Mouse (Mus musculus) fat pad, adult 2 months (tissue): ENCODE measurements around the gene Sapcd2.

ENCODE experiments used
- DNase-seq: peaks from one replicate; pipeline ENCODE4 v3.0.0-alpha.2; 2011; ENCODE audit warnings: low read depth, low spot score; ENCODE audit errors: extremely low read depth

The Sapcd2 gene

DNA sequence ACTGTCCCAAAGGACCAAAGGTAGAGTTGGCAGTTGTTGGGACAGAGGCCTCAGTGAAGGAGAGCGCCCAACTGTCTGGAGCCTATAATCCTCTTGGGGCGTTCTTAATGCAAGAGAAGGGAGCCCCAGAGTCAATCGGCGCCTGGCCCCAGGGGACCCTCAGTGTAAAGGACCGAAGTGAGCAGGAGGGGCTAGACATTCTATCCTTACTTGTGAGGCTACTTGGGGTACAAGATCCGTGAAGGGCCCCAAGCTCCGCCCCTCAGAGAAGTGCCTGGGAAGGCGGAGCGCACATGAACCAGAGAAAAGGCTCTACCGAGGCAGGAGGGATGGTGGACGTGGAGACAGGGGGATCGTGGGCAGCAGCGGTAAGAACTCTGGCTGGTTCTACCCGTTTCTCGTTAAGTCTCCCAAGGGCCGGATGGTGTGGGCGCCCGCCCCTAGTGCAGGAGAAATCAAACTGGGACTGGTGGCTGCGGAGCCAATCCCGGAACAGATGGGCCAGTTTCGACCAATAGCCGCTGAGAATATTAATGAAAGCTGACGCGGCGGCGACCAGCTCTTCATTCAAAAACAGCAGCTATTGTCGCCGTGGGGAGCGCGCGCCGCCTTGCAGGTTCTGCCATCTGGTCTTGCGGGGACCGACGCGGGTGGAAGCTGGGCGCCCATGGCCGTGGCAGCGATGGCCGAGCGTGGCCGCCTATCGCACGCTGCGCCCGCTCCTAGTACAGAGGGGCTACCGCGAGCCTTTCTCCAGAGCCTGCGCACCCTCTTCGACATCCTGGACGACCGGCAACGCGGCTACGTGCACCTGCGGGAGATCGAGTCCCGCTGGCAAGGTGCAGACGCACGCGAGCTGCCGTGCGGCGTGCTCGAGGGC is at the start of gene Sapcd2:
TSS of gene Sapcd2 (plus strand) at position 558 of the 880 bp plus-strand sequence.
- no peak for DNase-seq

DNA sequence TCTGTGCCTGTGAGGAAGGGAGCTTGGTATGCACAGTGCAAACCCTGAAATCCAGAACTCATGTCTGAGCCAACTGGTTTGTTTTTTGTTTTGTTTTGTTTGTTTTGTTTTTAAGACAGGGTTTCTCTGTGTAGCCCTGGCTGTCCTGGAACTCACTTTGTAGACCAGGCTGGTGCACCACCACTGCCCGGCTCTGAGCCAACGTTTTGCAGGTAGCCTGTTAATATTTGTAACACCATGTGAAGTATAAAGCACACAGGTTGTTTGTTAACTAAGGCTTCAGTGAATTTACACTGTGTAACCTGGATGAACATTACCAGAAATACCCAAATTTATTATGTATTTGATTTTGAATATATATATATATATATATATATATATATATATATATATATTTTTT is 46.1 kb upstream of the Sapcd2 start:
- no peak for DNase-seq

DNA sequence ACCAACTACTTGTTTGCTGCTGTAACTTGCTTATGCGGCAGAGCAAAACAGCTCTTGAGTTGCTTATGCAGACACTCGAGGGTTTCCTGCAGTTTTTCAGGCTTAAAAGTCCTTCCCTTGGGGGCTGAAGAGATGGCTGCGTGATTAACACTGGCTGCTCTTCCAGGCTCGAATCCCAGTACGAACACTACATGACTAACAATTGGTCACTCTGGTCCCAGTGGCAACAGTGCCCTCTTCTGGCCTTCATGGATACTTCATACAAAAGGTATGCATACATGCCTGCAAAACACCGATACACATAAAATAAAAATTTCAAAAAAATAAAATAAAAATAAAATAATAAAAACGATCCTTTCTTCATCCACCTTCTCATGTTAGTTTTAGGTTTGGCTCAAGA is 43.7 kb upstream of the Sapcd2 start:
- no peak for DNase-seq

DNA sequence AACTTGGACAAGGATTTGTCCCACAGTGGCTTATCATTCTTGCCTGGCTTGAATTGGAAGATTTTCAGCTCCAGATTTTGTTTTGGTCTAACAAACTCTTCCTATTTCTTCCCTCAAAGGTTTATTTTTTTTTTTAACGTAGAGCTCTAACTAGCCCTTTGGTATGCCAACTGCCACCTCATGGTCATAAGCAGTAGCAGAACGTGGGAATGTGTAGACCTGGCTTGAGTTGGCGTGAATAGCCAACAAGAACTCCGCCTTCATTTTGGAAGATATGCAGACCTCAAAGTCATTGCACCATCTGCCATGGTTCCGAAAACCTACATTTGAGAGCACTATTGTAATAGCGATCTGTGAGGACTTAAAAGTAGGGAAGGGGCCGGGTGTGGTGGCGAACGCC is 40.7 kb upstream of the Sapcd2 start:
- DNase-seq, result no peak

DNA sequence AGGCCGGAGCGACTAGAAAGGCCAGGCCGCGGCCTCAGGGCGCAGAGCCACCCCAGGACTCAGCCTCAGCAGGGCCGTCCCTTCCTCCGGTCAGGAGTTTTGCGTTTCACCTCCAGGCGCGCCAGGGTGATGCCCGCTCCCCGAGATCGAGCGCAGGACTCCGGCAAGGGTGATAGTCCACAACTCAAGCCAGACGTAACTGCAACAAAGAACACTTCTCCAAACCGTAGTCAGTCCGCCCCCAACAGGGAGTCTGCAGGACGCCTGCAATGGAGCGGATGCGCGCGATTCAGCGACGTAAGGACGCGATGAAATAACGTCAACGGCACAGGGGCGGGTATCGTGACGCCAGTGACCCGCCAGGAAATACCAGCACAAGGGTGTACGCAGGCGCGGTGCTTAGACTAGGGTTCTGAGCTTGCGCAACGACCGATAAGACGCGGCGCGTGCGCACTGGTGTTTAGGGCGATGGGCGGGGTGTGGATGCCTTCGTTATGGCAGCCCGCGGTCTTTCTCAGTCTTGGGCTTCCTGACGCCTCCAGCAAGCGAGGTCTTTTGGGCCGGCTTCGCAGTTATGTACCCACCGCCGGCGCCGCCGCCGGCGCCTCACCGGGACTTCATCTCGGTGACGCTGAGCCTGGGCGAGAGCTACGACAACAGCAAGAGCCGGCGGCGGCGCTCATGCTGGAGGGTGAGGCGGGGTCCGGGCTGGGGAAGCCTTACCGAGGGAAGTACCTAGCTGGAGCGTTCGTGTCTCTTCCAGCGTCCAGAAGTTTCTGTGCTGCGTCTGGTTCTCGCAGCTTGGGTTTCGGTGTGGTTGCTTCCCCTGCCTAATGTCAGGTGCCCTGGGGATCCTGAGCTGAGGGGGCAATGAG is 39.6 kb upstream of the Sapcd2 start, which contains the start of gene Man1b1:
TSS of gene Man1b1 (plus strand) at position 53 of the 875 bp plus-strand sequence.
- DNase-seq, result peak; percentile 82

DNA sequence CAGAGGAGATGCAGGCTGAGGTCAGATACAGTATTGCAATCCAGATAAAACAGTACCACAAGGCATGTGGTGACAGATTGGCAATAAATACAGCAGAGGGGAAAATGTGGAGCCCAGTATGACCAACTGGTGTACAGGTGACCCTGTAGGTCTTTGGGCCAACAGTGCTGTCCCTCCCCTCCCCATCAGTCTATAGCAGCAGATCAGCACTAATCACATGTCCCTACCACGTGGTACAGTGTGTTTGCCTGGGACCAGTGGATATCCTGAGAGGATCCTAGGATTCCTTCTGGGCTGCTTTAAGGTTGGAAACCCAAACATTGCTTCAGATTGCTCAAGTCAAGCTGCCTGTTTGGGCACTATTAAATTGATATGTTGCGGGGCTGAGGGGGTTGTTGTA is 38.6 kb upstream of the Sapcd2 start:
- no peak for DNase-seq

DNA sequence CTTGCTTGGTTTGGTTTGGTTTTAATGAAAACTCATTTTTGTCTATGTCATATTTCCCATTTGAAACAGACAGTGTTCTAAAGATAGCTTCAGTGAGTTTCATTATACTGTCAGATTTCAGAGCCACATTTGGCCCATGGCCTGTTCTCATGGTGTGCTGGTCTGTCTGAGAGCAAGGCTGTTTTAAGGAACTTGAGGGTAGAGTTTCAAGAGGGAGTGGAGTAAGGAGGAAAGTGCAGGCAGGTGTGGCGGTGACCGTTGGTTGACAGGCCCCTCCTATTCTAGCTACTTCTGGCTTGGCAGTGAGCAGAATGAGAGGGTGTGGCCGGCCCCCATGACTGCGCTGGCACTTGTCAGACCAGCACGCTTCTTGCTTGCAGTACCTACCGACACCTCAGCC is 33.8 kb upstream of the Sapcd2 start:
- no peak for DNase-seq

DNA sequence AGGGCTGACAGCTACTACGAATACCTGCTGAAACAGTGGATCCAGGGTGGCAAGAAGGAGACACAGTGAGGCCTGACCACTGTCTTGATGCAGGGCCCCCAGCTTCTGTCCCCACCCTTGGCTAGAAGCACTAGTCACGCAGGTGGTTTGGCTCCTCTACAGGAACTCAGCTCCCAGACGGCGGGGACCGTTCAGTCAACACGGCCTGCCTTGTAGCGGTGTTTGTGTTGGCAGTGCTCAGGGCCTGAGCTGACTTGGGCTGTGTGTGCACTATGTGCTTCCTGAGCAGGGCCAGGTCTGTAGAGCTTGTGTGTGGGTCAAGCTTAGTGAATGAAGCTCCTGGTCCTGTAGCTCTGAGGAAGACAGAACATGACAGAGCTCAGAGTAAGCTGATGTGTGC is 24.0 kb upstream of the Sapcd2 start:
- no peak for DNase-seq

DNA sequence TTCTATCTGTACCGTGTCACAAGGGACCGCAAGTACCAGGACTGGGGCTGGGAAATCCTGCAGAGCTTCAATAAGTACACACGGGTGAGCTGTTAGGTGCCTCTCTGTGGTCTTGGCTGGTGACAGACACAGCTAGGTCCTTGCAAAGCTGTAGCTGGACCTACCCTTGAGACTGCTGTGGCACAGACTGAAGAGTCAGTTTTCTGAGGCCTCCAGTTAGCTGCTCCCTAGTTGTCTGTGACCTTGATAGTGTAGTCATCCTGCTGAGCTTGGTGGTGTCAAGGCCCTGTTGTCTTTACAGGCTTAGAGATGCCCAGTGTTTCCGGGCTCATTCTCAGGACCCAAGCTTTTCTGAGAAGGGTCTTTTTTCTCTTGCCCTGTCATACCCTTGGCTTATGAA is 22.6 kb upstream of the Sapcd2 start:
- DNase-seq, result no peak

DNA sequence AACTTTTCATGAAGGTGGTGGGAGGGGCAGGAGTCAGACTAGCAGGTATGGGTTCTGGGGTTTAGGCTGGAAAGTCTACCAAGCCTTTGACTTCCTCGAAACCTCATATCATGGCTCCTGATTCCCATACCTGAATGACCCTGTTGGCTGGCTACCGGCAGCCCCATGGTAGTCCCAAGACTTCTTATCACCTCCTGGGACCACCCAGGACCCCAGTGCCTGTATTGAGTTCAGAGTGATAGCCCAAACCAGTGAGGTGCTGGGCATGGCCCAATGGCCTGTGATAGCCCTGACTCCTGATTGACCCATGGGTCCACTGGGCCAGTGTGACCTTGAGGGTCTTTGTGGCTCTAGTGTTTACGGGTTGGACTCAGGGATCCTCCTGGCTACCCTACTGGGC is 21.4 kb upstream of the Sapcd2 start:
- no peak for DNase-seq

DNA sequence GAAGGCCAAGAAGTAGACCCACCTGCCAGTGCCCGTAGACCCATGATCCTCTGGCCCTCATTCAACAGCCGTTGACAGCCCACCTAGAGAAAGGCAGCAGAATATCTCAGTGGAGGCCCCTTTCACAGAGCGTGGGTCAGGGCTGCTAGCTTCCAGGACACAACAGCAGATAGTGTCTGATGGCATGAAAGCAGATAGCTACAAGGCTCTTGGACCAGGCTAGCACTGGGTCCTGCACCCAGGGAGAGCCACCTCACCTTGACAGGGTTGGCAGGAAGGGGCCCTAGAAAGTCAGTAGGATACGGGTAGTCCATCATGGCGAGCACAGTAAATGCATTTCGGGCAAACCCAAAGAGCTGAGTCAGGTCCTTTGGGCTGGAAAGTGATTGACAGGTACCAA is 17.9 kb upstream of the Sapcd2 start:
- DNase-seq, result no peak

DNA sequence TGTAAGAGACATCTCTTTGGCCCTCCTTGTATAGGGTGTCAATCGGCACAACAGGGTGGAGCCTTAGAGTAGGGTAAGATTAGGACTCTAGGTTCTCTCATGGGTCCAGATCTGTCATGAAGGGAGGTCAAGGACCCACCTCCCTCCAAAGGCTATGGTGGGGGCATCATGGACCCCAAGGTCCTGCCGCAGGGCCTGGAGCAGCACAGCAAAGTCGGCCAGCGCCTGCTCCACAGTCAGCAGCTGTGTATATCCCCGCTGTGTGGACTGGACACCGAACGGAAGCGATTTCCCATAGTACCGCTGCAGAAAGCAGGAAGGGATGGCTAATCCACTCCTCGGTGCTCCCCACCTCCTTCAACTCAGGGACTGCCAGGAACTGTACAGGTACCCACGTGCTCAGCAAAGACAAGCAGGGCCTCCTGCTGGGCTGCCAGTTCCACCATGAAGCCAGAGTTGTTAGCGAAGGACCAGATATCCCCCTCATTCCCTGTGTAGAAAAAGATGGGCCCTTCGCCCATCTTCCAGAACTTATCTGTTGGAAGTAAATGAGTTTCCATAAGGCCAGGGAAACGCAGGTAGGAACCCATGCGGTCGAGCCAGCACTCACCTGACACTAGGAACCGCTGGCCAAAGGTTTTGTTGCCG is 16.6 kb upstream of the Sapcd2 start:
- no peak for DNase-seq

DNA sequence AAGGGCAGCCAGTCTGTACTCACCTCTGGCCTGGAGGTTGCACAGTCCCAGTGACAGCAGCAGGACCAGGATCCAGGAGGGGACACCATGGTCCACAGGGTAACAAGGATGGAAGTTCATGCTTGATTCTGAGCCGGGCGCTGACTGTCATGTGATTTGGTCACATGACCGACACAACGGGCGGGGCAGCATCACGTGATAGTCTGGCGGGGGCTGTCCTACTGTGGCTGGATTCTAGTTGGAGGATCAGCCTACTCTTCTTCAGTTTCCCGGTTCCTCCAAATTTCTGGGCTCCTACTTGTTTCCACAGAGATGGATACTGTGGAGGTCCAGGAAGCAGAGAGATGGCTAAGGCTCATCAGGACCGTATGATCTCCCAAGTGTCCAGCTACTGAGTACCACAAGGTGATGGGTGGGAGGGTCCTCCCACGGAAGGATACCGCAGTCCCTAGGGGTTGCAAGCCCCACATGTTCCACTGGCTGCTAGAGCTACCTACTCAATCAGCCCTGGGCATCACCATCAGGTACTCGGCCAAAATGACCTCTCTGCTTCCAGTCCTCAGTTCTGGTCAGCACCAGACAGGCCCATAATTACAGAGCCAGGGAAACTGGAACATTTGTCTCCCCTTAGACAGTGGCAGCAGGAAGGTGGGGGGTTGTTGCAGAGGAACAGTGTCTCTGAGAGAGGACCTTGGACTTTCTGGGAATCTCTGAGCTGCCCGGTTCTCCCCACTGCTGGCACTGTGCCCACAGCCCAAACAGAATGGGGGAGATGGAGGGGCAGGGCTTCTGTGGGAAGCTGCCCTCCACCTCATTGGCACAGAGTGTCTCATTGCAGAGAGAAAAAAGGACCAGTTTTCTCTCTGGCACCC is 15.7 kb upstream of the Sapcd2 start, which contains the start of gene Dpp7:
TSS of gene Dpp7 (minus strand) at position 152 of the 872 bp plus-strand sequence.
- no peak for DNase-seq

DNA sequence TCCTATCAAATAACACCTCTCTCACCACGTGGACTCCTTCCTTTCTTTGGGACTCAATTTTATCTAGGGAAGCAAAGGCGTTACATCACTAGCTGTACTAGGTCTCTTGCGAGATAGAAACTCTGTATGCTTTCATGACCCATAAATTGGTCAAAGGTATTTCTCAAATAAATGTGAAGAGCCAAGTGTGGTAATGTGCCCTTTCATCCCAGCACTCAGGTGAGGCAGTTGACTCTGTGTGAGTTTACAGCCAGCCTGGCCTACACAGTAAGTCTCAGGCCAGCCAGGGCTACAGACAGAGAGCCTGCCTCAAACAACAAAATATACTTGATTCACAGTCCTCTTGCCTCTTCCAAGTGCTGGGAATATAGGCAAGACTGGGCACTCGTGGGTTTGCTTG is 12.3 kb upstream of the Sapcd2 start:
- DNase-seq, result no peak

DNA sequence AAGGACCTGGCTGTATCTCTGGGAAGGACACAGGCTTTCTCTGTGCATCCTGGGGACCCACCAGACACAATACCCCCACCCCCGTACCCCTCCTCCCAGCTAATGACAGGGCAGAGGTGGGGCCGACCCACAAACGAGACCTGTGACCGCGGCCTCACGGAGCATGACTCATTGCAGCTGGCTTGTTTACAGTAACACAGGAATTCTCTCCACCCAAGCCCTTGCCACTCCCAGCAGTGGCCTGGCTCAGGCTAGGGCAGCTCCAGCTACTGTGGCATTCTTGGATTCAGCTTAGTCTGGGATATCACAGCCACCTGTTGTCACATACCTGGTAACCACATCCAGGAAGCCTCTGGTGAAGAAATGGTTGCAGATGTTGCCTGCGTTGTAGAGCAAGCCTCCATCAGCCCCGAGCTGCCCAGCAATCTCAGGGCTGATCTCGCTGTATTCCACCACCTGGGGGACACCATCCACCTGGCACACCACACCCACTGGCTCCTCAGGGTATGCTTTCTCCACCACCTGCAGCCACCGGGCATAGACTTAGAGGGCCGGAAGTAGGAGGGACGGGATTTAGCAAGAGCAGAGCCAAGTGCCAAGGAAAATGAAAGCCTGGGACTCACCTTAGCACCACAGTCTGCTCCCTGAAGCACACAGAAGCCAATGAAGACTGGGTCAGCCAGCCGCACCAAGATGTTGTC is 8.5 kb upstream of the Sapcd2 start:
- no peak for DNase-seq

DNA sequence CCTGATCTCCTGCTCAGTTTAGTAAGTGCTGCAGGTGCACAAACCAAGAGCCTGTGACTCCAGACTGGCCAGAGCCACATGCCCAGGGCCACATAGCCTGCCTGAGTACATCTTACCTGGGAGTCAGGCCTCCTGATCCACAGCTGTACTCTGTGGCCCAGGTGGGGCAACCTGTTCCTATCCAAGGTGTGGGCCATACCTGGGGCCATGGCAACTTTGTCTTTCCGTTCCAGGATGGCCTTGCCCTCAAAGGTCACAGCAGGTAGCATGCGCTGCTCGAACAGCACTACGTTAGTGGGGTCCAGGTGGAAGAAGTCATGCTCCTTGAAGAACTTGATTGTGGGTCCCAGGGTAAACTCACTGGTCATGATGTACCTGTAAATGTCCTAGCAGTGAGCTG is 7.8 kb upstream of the Sapcd2 start:
- DNase-seq, result no peak

DNA sequence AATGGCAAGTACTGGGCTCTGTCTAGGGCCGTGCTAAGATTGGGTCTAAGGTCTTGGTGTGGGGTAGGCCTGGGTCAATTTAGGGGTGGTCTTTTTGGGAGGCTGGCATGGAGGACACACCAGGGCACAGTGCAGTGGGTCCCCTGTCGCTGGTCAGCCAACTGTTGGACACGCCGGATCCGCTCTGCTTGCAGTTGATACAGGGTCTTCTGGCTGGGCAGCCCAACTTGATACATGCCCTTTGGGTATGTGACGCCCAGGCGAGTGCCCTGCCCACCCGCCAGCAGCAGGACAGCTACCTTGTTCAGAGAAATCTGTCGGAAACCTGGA is 7.4 kb upstream of the Sapcd2 start:
- DNase-seq, result no peak

DNA sequence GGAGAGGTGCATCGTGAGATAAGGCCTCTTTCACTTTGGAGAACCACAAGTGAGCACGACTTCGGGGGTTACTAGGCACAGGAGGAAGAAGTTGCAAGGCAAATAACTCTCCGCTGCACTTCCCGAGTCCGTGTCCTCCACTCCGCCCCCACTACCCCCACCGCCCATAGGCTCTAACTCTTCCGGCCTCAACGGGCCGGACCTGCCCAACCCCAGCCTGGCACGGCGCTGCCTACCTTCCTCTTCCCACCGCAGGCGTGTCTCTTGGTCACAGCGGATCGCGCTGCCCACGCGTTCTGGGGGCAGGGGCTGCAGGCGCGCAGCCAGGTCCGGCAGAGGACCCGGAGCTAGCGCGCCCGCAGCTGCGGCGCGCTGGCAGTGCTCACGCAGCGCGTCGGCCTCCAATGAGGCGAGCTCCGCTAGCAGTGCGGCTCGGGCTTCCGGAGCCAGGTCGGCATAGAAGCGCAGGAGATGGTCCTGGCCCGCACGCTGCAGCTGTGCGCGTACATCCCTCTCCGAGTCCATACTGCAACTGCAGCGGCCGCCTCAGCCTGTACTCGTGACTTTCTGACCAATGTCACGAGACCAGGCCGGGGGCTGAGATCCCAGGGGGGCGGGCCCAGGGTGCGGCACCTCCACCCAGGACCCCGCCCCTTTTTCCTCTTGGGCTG is 6.9 kb upstream of the Sapcd2 start, which contains the start of gene Uap1l1:
TSS of gene Uap1l1 (minus strand) at position 592 of the 671 bp plus-strand sequence.
- DNase-seq, result no peak

DNA sequence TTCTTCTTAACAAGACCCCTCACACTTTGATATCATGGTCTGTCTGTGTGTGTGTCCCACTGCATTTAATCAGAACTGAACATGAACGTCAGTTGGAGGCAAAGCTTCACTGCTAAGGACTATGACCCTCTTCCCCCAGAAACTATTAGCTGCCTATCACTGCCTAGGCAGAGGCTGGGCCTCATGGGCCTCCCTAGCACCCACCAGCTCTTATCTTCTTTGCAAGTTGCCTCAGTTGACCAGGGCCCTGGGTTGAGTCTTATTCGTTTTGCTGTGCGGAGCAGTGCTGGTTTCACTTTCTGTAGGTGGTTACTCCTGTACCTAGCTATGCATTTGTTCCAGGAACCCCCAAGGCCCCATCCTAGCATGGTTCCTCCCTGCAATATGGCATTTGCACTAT is 2.1 kb upstream of the Sapcd2 start:
- DNase-seq, result no peak
